Mouse (Mus musculus) ES-E14 (cell line): Measurements from ENCODE around the gene Ugcg.

Experiments used
- CHD2 ChIP-seq: IDR thresholded peaks from 2 replicates; pipeline ENCODE4 v1.6.1; 2014; ENCODE audit warnings: mild to moderate bottlenecking, low read depth, low read length, inconsistent platforms
- ZNF384 ChIP-seq: IDR thresholded peaks from 2 replicates; pipeline ENCODE4 v1.6.1; 2012; ENCODE audit warnings: low read depth, low read length, inconsistent platforms

DNA sequence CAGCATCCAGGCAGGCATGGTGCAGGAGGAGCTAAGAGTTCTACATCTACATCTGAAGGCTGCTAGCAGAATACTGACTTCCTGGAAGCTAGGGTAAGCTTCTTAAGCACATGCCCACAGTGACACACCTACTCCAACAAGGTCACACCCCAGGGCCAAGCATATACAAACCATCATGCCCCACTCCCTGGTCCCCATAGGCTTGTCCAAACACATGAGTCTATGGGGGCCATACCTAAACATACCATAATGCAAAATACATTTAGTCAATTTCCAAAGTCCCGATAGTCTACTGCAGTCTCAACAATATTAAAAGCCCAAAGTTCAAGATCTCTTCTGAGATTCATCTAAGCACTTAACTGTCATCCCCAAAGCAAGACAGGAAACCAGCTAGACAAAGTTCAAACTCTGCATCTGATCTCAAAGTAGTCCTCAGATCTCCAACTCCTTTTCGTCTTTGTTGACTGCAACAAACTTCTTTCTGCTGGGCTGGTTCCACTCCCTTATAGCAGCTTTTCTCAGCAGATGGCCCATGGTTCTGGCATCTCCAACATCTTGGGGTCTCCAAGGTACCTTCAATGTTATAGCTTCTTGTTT is 21.7 kb upstream of the Ugcg start:
- TF ChIP-seq CHD2 (no peak), ZNF384 (no peak)
